ENCODE assay signal across 20 mouse cellular contexts in the genomic region with DNA sequence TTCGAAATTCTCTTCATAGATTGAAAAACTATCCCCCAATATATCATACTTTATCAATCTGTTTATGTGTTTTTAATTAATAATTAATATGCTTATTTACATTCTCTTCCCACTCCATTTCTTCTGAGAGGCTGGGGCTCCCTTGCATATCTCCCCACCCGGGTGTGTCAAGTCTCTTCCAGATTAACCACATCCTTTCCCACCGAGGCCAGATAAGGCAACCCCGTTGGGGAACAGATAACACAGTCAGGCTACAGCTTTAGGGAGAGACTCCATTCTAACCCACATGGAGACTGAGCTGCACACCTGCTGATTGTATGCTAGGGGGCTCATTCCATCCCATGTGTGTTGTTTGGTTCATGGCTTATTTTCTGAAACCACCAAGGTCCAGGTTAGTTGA. TPM values are rescaled to one million over a fixed set of nuclear protein-coding genes. Genes with fewer than 3 reads are reported as not detected.
"Had no signal": no experiment of that assay in that cellular context is flagged by ENCODE, and none has a peak within 500 bp of the region (broad histone marks: within the 10 kb centered on the region; RNA-seq: fewer than 3 reads in every experiment).

No protein-coding gene starts in this region.

- H3K9me3 ChIP-seq: midbrain, embryonic 10.5 days; midbrain, embryonic 12.5 days; neural tube, embryonic 13.5 days; neural tube, embryonic 15.5 days had no signal

- H3K4me1 ChIP-seq: midbrain, embryonic 10.5 days; midbrain, embryonic 12.5 days; neural tube, embryonic 13.5 days; neural tube, embryonic 15.5 days had no signal

- H3K27ac ChIP-seq: midbrain, embryonic 10.5 days; midbrain, embryonic 12.5 days; neural tube, embryonic 13.5 days; neural tube, embryonic 15.5 days had no signal

- H3K4me3 ChIP-seq: midbrain, embryonic 10.5 days; midbrain, embryonic 12.5 days; myocyte; neural tube, embryonic 13.5 days; neural tube, embryonic 15.5 days had no signal

- H3K4me2 ChIP-seq: lung, embryonic 14.5 days; midbrain, embryonic 12.5 days; neural tube, embryonic 13.5 days; neural tube, embryonic 15.5 days had no signal

- H3K36me3 ChIP-seq: midbrain, embryonic 10.5 days; midbrain, embryonic 12.5 days; neural tube, embryonic 13.5 days; neural tube, embryonic 15.5 days had no signal

- ATAC-seq: midbrain, embryonic 16.5 days had no signal

- H3K27me3 ChIP-seq: midbrain, embryonic 12.5 days; neural tube, embryonic 13.5 days; neural tube, embryonic 15.5 days had no signal

- H3K9ac ChIP-seq: lung, embryonic 14.5 days; midbrain, embryonic 12.5 days; neural tube, embryonic 13.5 days; neural tube, embryonic 15.5 days had no signal

- DNase-seq: lung, adult 18-20 months; lung, embryonic 14.5 days; lung, postnatal 10 days; lung, postnatal 4 days; midbrain, embryonic 14.5 days; retina, postnatal 1 day; right cerebral cortex, adult 18-20 months; right cerebral cortex, postnatal 25 days; right cerebral cortex, postnatal 4 days; spleen, adult 18-20 months; thymus, postnatal 14 days; thymus, postnatal 36 days had no signal

RNA-seq across cellular contexts. Expression of gene Tex16, which starts 49.9 kb away (rescaled TPM):
- polyA plus RNA-seq: small intestine, adult 2 months; thymus, postnatal 0 days had no signal
